Mouse (Mus musculus) heart, adult 9 months (tissue): ENCODE data around the gene Pus7.

Experiments used
- DNase-seq, 2 experiments: peaks; one replicate each; pipeline ENCODE4 v3.0.0; 2022; ENCODE audit warnings: low spot score in 2 of 2

Pus7 gene

GRCm38 (mm10) chr5:23782931-23783877, at the start of gene Pus7:
Gene Pus7, minus strand, starts transcription at chr5:23783711.
- peak; percentile 81 to 84 for DNase-seq

DNA sequence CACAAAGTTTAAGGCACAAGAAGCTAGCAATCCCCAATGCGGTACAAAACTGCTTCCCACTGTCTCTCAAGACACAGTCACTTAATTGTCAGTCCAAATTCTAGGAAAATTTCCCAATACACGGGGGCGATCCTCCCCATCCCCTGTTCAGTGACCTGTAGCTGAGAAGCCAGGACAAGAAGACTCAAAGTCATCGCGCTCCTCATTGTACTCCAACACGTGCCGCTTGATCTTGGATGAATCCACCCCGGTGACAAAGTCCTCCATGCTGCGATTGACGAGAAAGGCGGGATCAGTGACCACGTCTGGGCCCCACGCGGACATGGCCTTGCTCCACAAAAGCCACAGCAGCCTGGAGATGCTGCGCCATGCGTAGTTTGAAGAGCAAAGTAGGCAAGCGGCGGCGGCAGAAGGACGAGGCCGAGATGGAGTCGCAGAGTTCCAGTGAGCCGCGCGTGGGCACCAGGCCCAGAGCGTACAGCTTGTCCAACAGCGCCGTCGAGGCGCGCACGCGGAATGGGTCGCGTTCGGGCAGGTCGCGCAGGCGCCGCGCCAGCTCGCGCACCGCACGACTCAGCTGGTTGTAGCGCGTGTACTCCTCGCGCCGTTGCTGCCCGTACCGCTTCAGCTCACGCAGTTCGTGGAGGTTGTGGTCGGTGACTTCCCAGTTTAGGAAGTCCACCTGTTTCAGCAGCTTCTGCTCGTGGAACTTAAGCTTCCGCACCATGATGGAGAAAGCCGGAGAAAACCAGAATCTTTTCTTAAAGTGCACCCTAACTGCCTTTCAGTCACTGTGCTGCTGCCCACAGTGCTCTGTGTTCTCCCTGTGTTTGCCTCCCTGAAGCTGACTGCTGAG, 47.6 kb upstream of the Pus7 start:
- no peak for DNase-seq

DNA sequence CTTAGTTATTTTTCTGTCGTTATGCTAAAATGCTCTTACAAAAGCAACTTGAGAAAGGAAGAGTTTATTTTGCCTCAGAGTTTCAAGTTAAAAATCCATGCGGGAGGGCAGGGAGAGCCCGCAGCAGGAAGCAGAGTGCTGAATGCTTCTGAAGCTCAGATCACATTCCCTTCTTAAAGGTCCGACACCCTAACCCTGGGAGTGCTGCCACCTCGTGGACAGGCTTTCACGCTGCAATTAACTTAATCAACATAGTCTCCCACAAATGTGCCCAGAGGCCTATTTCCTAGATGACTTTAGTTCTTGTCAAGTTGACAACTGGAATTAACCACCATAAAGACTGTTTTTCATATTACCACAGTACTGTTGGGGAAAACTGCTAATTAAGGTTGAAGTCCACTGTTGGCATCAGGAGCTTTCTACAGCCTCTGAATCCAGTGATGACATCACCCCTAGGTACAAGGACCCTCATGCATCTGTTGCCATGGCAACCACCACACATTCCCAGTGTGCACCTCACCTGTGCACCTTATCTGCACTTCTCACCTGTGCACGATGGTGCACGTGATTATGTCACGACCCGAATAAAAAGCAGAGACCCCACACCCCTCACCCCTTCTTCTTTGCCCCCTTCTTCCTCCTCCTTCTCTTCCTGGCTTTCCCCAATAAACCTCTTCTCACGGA, 43.0 kb upstream of the Pus7 start:
- DNase-seq: peak in 1 of 2 experiments; percentile 11

GRCm38 (mm10) chr5:23824171-23824733, 40.7 kb upstream of the Pus7 start:
- no peak for DNase-seq

DNA sequence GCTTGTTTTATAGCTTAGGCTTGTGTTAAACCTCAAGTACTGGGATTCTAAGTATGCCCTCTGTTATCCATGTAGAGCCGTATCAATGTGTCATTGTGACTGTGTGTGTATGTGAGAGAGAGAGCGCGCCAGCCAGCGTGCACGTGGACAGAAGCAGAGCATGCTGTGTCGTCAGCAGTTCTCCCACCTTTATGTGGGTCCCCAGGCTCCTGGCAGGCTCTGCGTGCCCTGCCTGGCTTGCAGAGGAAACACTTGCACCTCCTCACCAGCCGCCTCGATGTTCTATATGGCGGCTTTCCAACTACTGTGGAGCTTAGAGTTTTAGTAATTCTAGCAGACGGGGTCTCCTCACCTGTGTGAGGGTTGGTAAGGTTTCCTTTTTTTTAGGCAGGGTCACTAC, 38.8 kb upstream of the Pus7 start:
- DNase-seq: no peak

GRCm38 (mm10) chr5:23816681-23817080, 33.2 kb upstream of the Pus7 start:
- no peak for DNase-seq

GRCm38 (mm10) chr5:23814841-23815240, 31.3 kb upstream of the Pus7 start:
- no peak for DNase-seq

GRCm38 (mm10) chr5:23792726-23793125, 9.2 kb upstream of the Pus7 start:
- DNase-seq: no peak

DNA sequence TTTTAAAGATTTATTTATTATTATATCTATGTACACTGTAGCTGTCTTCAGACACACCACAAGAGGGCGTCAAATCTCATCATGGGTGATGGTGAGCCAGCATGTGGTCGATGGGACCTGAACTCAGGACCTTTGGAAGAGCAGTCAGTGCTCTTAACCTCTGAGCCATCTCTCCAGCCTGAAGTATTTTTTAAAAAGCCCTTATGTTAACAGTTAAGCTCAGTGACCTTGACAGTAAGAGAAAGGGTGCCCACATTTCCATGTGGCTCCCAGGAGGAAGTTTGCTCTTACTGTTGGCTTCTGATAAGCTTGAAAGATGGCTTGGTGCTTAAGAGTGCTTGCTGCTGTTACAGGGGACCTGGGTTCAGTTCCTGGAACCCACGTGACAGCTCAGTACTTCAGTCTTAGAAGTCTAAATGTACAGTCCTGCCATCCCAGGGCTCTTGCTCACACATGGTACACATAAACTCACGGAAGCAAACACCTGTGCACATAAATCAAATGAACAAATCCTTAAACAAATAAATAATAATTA, 5.6 kb upstream of the Pus7 start:
- no peak for DNase-seq

GRCm38 (mm10) chr5:23788390-23788830, 4.9 kb upstream of the Pus7 start:
- DNase-seq: no peak

DNA sequence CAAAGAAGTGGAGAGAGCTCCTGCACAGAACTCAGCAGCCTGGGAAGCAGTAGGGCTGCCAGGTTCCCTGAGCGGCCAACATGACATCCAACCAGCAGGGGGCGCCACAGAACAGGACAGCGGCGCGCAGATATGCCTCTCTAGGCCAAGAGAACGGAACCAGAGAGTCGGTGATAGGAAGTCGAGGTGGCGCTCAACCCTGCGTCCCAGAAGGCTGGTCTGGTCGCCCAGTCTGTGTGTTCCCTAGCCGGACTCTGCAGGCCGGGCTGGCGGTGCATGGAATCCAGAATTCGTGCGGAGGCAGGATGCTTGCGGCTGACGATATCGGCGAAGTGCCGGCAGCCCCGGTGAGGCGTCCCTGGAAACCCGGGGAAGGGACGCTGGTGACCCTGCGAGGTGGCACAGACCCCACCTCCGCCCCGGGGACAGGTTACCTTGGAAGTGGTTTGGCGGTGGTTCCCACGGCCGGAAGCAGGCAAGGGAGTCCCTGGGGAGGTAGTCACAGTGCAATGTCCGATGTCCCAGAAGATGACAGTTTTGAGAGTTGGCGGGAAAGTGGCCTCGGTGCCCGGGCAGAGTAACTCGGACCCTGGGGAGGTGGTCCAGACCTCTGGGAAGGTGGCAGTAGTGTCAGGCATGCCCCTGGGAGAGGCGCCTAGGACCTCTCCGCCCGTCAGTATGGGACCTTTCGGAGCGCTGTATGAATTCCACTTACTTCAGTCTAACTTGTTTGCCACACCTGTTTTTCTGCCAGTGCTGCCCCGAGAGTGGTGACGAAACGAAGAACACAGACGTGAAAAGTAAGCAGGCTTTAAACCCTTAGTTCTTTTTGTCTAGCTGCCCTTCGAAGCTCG, 4.3 kb upstream of the Pus7 start, which contains the start of gene Rint1:
Gene Rint1 (plus strand): TSS at position 176 of the 854 bp plus-strand sequence.
- peak; percentile 80 to 93 for DNase-seq

DNA sequence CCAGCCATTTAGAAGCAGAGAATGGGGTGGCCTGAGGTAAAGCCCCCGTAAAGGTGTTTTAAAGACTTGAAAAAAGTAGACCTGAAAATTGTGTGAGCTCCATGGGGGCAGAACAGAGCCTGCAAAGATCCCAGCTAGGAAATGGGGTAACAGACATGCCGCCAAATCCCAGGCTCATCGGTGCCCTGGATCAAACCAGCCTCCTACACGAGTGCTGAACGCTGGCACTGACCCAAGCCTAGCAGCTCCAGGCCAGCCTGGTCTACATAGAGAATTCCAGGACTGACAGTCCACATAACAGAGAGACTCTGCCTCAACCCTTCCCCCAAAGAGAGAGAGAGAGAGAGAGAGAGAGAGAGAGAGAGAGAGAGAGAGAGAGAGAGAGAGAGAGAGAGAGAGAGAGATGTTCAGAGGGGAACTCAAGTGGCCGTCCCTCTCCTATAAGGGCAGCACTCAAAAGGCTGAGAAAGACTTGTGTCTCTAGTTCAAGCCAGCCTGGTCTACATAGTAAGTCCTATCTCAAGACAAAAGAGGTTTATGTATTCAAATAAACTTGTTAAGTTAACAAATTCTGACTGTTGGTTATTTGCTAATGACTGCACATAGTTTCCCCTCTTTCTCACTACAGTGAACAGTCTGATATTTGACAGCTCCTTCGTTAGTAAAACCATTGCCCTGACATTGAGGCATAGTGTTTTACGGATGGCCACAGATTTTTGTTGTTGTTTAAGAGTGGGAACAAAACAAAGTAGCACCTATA, 1.3 kb downstream of the Pus7 start:
- no peak for DNase-seq

DNA sequence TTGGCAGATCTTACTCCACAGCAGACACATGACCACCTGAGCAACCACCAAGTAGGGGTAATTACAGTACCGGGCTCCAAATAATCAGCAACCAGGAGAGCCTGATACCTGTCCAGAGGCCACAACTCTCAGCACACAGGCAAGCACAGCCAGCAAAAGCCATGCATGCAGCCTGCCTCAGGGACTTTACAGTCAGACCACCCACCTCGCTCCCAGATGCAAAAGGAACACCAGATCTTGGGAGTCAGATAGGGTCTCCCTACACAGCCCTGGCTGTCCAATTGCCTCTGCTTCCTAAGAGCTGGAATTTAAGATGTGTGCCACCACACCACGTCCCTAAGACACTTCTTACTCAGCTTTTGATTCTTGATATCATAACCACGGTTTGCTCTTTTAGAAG, 2.3 kb downstream of the Pus7 start:
- DNase-seq: no peak

GRCm38 (mm10) chr5:23780516-23780915, 3.0 kb downstream of the Pus7 start:
- no peak for DNase-seq

GRCm38 (mm10) chr5:23774186-23774585, 9.3 kb downstream of the Pus7 start:
- no peak for DNase-seq

DNA sequence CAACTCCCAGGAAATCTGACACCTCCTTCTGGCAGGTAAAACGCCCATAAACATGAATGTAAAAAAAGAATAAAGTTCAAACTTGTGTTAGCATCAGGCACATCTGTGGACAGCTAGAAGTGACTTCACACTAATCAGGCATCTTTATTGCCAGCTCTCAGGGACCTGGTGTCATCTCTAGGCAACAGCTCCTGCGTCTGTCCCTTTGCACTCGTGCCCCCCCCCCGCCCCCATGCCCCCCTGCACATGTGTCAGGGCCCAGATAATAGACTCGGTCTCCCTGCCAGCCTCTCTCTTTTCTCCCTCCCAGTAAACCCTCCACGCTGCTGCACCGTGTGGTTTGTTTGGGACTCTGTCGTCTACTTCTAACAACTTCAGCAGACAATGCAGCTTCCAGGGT, 12.4 kb downstream of the Pus7 start:
- no peak for DNase-seq

DNA sequence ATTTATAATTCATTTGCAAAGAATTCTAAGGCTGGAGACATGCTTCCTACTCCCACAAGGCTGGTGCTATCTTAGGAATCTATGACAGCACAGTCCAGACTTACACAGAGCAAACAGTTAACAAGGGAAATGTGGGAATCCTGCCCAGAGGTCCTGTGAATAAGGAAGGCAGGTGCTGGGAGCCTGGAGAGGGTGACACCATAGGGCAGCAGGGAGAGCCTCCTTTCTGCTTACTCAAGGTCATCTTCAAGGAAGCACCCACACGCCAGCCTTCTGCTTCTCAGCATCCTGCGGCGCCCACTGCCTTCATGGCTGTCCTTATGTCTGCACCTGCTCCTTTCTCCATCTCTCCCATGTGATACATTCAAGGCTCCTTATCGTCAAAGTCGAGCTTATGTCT, 19.0 kb downstream of the Pus7 start:
- no peak for DNase-seq

DNA sequence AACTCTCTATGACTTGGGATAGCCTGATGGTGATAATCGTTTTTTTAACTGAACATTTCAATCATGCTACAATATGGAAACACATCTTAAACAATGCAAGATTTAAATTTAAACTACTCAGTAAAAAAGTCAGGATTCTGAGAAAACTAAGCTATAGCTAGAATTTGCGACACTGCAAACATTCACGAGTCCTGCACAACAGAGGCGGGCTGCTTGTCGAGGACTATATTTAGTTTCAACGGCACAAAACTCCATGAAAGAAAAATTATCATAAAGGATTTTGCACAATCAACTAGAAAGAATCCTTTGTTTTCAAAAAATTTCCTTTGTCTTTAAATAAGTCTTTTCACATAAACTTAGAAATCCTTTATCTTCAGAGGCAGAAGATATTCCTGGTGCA, 21.0 kb downstream of the Pus7 start:
- no peak for DNase-seq

DNA sequence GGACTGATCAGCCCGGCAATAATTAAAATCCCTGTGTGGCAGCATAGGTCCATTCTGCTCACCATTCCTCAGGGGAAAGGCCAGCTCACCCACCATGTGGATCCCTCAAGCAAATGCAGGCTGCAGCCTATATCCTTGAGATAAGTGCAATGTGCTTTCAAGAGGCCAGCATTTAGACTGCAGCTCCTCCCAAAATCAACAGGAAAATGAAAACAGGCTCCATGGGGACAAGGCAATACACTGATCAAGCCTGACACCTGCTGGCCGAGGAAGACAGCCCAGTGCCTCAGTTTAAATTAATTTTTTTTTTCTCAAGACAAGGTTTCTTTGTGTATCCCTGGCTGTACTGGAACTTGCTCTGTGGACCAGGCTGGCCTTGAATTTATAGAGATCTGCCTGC, 24.9 kb downstream of the Pus7 start:
- DNase-seq: peak; percentile 4 to 19

DNA sequence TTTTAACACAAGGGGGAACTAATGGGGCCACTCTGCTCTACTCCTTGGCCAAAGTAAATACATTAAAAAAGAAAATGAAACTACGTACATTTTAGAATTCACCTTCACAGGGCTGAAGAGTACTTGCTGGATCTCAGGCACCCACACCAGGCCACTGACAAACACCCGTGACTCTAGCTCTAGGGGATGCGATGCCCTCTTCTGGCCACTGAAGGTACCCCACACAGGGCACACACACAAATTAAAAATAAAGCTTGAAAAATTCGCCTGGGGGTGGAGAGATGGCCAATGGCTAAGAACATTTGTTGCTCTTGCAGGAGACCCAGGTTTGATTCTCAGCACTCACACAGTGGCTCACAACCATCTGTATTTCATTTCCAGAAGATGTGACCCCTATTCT, 27.1 kb downstream of the Pus7 start:
- no peak for DNase-seq
